Mouse (Mus musculus) kidney, adult 11 months (tissue): ENCODE results near the gene Aqp5.

Experiments
- DNase-seq: peaks from one replicate; pipeline ENCODE4 v3.0.0; 2022

Gene Aqp5

DNA sequence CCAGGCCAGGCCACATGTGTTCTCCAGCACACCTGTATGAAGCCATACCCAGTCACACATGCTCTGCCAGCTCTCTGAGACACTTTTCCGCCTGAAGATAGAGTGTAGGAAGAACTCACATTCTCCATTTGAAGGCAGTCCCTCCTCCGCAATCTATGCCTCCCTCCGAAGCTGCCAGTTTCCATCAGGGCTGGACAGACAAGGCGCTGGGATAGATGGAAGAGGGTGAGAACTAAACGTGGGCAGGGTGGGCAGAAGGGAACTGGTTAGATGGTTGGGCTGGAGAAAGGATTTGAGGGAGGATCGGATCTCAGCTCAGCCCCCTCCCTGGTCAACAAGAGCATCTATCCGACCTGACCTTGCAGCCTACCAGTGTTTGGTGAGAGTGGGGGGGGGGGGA lies 6.3 kb downstream of the Aqp5 start:
- no peak for DNase-seq

DNA sequence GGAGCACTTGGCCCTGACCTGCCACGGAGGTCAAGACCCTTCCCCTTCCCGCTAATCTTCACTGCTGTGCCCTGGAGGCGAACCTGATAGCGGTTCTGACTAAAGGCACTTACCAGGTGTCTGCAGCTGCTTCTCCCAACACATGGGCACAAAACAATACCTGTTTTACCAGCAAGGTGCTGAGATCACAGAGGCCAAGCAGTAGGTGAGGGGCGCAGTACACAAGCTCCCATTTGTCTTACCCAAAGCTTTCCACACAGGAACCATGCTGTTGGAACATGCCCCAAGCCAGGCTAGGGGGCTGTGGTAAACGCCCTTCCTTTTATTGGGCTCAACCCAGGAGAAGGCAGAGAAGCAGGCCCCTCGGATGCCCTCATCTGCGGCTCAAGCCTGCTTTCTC lies 7.0 kb downstream of the Aqp5 start:
- DNase-seq, result no peak

DNA sequence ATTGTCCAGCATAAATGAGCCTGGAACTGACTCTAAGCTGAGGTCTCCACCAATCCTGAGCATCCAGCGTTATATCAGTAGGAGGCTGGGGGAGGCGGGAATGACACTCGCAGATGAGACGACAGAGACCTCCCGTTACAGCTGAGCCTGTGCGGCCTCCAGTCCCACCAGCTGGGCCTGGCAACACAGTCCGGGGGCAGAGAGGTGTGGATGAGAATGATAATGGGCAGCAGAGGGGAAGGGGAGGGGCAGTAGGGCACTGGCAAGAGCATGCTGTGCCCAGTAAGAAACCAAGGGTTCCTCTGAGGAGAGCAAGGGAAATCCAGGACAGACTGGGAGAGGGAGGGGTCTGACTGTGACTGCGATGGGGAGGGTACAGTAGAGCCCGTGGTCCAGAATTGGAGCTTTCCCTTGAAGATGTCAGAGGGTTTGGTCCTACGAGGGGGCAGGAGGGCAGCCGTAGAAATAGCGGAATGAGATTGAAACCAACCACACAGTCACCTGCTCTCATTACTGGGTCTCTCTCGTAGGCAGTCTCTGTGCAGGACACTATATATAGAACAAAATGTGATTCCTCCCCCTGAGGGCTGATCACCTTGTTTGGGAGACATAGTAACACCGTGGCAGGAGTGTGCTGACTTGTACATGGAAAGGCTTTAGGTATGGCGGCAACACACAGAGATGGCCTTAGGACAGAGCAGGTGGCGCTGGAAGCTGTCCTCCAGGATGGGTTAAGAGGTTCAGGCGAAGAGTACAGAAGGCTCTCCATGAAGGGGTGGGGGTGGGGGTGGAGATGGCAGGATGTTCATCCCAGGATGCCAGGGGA lies 8.9 kb downstream of the Aqp5 start:
- no peak for DNase-seq

DNA sequence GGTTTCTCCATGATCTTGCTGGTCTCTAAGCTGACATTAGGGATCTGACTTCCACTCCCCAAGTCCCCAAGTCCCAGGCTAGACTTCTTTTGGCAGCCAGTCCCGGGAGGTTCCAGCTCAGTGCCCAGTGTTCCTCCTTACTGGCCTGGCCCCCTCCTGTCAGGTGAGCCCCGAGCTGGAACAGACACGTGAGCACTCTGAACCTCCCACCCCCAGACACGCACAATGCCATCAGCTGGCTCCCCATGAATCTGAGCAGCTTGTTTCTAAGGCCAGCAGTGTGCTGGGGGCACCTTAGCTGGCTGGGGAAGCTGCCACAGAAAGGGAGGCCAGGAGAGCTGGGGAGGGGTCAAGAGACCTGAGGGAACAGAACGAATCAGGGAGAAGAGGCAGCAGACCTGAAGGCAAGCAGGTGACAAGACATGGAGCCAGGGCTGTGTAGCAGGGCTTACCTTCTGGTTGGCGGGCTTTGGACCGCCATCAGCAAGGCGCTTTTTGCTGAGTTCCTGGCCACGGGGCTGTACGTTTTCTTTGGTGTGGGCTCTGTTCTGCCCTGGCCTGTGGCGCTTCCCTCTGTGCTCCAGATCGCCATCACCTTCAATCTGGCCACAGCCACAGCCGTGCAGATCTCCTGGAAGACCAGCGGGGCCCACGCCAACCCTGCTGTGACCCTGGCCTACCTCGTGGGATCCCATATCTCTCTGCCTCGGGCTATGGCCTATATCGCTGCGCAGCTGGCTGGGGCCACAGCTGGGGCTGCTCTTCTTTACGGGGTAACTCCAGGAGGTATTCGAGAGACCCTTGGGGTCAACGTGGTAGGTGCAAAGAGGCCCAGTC lies 10.6 kb downstream of the Aqp5 start, which contains the start of gene Aqp6:
TSS of gene Aqp6 (plus strand) at position 415 of the 837 bp plus-strand sequence.
- DNase-seq, result no peak

DNA sequence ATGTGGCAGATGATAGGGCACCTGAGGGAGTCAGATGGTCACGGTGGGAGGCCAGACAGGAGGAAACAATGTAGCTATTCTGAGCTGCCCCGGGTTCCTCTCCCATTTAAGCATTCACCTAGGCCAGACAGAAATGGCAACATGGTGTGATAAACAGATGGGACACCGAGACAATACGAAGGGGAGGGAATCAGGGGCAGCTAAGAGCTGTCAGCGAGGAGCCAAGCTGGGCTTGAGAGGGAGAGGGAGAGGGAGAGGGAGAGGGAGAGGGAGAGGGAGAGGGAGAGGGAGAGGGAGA lies 11.2 kb downstream of the Aqp5 start:
- no peak for DNase-seq

DNA sequence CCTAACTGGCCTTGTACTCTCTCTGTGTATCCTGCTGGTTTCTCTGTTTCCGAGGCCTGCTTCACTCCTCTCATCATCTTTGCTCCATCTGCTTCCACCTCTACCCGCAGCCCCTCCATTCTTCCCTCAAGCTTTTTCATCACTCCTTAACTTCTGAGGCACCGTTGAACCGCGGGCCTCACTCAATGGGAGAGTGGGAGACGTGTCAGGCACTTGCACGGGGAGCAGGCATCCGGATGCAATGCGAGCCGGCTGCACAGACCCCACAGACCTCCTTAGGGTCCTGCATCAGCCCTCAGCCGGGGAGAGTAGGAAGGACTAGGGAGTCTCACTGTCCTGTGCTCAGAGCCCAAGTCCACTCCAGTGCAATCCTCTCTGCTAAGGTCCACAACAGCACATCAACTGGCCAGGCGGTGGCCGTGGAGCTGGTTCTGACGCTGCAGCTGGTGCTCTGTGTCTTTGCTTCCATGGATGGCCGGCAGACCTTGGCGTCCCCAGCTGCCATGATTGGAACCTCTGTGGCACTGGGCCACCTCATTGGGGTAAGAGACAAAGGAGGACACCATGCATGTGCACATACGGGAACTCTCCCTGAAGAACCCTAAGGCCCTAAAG lies 11.7 kb downstream of the Aqp5 start:
- no peak for DNase-seq

DNA sequence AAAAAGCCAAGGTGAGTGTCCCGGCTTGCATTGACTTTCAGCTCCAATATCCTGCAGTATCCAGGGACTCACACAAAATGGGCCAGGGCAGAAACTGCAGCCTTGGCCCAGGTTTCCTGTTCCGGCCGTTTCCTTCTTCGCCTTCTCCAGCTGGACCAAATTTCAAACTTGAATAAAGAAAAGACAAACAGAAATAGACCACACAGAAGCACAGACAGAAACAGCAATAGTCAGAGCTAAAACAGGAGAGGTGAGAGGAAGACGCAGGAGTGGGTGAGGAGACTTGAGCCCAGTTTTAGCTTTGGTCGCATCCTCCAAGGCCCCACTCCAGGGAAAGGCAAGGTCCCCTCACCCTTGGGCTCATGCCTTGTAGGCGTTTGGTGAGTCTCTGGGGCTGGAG lies 12.6 kb downstream of the Aqp5 start:
- DNase-seq, result no peak

DNA sequence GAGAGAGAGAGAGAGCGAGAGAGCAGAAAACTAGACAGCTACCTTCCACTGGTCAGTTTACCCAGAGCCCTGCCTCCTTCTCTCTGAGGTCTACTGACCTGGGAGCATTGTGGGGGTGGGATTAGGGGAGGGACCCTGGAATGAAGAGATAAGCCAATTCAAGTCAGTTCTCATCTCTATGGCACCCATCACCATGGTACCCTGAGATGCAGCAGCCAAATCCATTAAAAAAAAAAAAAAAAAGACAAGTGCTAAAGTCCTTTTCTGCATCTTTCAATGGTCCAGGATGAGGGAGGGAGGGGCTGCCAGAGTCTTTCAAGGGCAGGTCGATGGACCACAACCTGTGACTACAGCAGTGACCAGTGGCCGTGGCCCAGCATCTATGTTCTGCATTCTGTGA lies 15.0 kb downstream of the Aqp5 start:
- no peak for DNase-seq

DNA sequence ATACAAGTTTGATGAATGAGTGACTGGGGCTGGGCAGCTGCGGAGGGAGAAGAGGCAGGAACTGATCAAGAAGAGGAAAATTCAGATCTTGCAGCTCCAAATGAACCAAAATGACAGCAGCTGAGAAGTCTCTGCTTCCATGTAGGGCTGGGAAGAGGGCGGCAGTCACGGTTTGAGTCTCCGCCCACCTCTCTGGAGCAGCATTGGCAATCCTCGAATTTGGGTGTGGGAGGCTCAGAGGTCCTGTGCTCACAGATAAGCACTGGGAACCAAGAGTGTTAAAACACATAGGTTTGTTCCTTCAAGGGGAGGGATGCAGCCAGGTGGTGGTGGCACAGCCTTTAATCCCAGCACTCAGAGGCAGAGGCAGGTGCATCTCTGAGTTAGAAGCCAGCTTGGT lies 15.9 kb downstream of the Aqp5 start:
- DNase-seq, result no peak

DNA sequence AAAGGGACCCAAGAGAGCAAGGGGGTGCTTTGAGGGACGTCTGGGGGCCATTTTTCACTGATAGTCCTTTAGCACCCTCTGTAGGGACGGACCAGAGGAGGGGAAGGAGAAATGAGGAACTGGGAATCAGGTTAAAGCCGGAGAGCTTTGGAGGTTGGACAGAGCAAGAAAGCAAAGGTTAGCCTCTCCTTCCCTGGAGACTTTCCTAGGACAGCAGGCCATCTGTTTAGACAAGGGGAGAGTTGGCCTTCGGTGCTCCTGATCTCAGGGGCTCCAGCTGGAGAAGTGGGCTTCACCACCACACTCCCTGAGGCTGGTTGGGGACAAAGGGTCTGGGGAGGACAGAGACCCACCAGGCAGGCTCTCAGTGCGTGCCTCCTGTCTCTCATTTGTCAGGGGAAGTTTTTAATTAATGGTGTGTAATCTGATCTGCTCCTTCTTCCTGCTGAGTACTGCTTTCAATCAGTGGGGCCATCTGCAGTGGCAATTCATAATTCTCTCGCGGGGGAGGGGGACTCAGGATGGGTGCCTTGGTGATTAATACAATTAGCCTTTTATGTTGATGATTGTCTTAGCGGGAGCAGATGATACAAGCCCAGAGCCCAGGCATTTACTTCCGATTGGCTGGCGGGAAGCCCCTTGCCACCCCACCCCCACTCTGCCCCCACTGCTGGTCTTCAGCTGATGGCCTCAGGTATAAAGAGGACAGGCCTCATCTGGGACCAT lies 17.0 kb downstream of the Aqp5 start:
- no peak for DNase-seq

DNA sequence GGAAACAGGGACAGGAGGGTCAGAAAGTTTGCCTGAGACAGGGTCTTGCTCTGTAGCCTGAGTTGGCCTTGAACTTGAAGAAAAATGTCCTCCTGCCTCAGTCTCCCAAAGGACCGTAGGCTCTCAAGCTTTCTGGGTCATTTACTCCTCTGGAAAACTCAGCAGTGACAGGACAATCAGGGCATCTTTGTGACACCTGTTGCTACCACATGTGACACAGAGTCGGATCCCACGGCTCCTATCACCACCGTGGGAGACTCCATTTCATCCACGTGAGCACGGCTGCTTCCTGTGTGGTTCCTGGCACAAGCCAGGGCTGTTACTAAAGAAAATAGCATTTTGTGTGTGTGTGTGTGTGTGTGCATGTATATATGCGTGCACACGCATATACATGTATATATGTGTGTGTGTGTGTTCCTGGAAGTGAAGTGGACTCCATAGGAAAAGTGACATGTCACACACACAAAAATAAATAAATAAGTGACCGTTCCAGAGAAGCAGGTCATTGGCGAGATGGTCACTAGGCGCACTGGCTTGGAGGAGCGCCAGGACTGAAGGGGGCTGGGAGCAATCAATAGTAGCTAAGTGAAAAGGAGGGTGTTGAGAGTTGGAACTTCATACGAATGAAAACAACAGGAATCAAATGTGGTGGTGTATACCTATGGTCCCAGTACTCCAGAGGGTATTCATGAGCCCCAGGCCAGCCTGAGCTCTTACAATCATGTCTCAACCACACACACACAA lies 18.0 kb downstream of the Aqp5 start:
- no peak for DNase-seq

DNA sequence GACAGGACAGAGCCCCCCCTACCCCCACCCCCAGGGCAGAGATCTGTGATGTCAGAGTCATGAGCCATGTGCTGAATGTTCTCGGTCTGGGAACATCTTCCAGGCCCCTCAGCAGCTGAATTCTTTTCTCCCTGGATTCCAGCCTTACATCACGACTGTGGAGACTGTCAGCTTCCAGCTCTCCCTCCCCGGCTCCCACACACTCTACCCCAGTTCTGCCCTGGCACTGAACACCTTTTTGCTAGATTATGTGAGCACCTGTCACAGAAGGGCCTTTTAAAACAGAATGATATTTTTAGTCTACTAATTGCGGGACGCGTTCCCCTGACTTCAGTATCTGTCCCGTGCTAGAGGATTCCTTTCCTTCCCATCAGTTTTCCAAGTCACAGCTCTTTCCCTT lies 21.0 kb downstream of the Aqp5 start:
- DNase-seq, result no peak

DNA sequence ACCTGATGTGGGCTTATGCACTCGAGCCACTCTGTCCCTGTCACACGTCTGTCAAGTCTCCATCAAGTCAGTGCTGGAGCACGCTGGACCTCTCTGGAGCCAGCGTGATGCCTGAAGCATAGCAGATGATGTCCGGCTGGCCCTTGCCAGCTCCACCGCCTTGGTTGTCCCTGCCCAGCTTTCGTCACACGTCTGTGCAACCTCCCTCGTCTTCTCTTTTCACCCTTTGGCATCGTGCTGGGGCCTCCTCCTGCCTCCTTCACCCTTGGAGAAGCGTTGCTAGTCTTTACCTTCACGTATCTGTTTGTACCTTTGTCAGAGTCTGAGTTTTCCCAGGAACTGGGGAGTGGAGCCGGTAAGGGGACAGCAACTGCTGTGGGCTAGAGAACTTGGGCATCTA lies 23.7 kb downstream of the Aqp5 start:
- DNase-seq, result no peak

DNA sequence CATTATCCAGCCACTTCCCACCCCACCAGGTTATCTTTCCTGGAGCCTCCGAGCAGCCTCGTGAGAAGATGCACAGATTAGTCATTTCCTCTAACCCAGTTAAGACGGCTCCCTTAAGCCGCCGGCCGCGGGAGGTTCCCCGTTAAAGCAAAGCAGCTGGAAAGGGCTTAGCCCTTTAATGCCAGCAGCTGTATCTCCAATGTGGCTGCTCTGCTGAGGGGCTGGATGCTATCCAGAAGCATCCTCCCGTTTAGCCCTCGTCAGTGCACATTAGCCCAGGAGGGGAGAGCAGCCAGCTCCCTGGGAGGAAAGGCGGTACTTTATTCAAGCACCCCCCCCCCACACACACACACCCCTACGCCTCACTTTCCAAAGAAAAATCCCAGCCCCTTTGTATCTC lies 24.2 kb downstream of the Aqp5 start:
- no peak for DNase-seq

DNA sequence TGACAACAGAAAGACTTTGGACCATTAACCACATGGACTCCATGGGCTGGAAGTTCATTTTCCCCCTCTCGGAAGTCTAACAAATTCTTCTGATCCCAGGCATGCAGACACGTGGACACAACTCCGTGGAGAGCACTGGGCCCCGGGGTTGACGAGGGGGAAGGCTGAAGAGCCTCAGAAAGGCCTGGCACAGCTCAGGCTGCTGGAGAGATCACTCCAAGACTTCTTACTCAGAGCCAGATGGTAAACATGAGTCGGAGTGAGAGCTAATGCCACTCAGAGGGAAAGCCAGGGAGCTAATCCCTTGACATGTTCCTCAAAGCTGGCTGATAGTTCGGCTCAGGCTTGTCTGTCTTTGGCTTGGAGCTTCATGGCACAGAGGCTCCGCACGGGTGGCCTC lies 24.7 kb downstream of the Aqp5 start:
- DNase-seq, result no peak

DNA sequence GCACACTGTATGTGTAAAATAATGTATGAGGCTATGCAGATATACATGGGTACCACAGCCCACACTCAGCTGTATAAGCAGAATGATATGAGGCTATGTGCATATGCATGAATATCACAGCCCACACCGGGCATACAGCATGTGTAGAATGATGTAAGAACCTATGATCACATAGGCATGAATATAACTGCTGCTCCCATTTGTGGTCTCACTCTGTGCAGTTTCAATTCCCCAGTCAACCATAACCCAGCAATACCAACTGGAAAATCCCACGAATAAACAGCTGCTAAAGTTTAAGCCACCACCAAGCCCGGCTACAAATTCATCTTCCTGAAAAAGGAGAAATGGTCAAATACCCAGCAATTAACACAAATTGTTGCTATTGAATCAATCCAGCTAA lies 28.0 kb downstream of the Aqp5 start:
- no peak for DNase-seq

DNA sequence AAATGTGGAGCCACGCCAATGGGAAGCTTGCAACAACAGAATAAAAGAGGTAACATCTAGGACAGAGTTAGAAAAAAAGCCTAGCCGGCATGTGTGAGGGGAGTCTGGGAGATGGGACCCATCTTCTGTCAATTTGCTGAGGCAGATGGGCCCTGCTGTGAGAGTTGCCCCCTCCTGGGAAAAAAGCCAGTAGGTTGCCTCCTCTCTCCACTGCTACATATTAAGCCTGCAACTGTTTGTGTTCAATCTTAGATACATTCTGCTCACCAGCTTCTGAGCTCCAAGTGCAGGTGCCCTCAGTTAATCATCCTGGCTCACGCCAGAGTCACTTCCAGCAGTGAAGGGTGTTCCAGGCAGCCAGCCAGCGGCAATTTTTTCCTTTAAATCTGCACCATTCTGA lies 29.2 kb downstream of the Aqp5 start:
- DNase-seq, result no peak

DNA sequence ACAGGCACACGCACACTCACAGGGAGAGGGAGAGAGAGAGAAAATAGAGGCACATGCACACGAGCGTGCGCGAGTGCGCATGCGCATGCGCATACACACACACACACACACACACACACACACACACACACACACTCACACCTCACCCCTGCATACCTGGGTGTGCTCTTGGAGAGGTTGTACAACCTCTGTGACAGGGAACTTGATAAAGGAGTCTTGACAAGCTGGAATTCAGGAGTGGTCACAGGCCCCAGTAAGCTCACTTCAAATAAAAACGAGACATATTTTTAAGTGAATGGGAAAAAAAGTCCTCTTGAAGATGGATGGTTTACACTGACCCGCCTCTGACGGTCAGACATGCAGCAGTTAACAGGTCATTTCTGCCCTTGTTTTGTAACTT lies 31.5 kb downstream of the Aqp5 start:
- DNase-seq, result no peak

DNA sequence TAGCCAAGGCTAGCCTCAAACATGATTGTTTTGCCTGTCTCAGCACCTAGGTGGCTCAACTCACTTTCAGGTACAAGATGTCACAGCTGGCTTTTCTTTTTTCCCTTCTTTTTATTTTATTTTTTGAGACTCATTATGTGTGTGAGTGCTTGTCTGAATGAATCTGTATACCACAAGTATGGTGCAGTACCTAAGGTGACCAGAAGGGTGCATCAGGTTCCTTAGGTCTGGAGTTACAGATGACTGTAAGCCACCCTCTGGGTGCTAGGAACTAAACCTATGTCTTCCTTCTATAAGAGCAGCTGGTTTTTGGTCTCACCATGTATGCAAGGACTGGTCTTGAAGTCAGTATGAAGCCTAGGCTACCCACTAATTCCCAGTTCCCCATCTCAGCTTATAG lies 41.0 kb downstream of the Aqp5 start:
- DNase-seq, result no peak

DNA sequence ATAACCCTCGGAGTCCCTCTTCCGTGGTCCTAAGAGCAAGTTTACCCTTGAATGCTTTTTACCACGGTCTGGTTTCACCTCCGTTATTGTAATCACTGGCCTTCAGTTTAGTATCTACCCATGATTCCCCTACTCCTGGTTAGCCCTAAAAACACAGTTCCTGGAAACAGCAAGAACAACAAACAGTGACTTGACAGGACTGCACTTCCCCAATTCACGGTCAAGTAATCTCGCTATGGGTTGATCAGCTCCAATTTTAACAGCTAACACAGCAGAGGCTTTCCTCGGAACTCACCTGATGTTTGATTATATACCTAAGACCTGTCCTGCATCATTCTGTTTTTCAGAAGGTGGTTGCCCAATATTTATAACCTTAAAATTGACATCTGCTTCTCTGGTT lies 44.1 kb downstream of the Aqp5 start:
- DNase-seq, result no peak

DNA sequence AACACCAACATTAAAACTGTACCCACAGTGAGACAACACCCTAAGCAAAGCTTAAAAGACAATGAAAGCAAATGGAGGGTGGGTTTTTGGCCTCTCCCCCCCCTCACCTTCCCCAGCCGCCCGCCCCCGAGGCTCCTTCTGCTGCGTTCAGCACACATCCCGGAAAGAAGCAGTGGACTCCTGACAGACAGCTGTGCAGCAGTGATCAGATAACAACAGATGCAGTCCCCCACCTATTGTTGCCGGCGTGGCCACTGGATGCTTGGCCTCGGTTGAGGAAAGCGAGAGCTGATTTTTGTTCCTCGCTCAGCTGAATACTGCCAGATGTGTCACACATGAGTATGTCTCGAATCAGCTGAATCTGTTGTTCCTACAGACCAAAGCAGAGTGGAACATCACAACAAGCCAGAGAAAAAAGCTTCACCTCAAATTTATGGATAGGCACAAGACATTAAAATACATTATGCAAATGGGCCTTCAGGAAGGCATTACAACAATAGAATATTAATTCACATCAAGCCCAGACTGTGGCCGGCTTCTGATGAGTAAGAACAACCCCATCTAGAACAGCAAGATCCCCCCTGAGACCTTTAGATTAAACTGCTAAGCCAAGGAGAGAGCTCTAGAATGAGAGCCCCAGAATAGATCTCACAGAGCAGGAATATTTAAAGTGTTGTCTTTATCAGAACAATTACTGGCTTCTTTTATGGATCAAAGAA lies 47.0 kb downstream of the Aqp5 start:
- DNase-seq, result no peak

DNA sequence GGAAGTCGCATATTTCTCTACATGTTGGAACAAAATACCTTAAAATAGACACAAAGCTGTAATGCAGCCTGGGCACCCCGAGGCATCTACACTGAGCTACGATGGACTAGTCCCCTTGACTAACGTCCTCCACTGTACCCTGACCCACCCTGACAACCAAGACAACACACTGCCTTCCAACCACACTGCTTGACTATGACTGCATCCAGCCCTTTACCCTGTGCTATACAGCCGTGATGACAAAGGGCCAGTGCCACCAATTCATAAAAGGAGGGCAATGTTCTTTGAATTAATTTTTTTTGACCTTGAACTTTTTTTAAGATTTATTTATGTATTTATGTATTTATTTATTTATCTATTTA lies 47.5 kb downstream of the Aqp5 start:
- DNase-seq, result no peak
